Mouse (Mus musculus): ENCODE measurements around the gene Gm48551. TPM values are rescaled to one million over a fixed set of nuclear protein-coding genes. Genes with fewer than 3 reads are reported as not detected.

Gm48551 gene
- polyA plus RNA-seq, 1 experiment from 2014 or later, result 1.9 TPM

- Histone ChIP-seq H3K4me1 (replicated peaks; ENCODE audit: control insufficient read depth, insufficient read depth, low read length) (peaks cover 47% of the 10 kb centered on the region), H3K36me3 (ENCODE audit: control insufficient read depth, insufficient read depth, low read length) (peaks cover 4% of the 10 kb centered on the region; the same call in 1 of the 2 replicates), H3K9ac (ENCODE audit: low read depth, low read length) (no peak overlapping the region), H3K9me3 (ENCODE audit: control insufficient read depth, low read length) (no peaks in the 10 kb centered on the region), H3K27me3 (replicated peaks; ENCODE audit: control insufficient read depth, insufficient read depth, low read length) (peaks cover 31% of the 10 kb centered on the region), H3K4me3 (ENCODE audit: low read depth, low read length) (no peak overlapping the region), H3K4me2 (no peak overlapping the region), H3K27ac (ENCODE audit: low read depth, low read length) (no peak overlapping the region)
- WGBS, result 73% methylated on average over 4 of the region's 4 CpGs
- no peak for ATAC-seq (replicated peaks; ENCODE audit: low FRiP score)
- DNase-seq (ENCODE audit: low spot score), result no peak
Observed at GRCm38 (mm10) chr10:81345162-81345534, 39.1 kb upstream of the Gm48551 start.

- Histone ChIP-seq H3K4me3 (ENCODE audit: low read depth, low read length) (peak overlapping the region; percentile 35), H3K27me3 (replicated peaks; ENCODE audit: control insufficient read depth, insufficient read depth, low read length) (peaks cover 27% of the 10 kb centered on the region), H3K36me3 (ENCODE audit: control insufficient read depth, insufficient read depth, low read length) (peaks cover 4% of the 10 kb centered on the region; the same call in 1 of the 2 replicates), H3K27ac (ENCODE audit: low read depth, low read length) (no peak overlapping the region), H3K4me1 (replicated peaks; ENCODE audit: control insufficient read depth, insufficient read depth, low read length) (peaks cover 43% of the 10 kb centered on the region), H3K9ac (ENCODE audit: low read depth, low read length) (peak overlapping the region; percentile 7), H3K4me2 (peak overlapping the region; percentile 69), H3K9me3 (ENCODE audit: control insufficient read depth, low read length) (no peaks in the 10 kb centered on the region)
- DNase-seq (ENCODE audit: low spot score) (peak; percentile 80), ATAC-seq (replicated peaks; ENCODE audit: low FRiP score) (peak; percentile 8; the same call in 1 of the 2 replicates)
- WGBS, result 9% methylated on average over 55 of the region's 55 CpGs
Observed at GRCm38 (mm10) chr10:81346453-81347067, 37.7 kb upstream of the Gm48551 start.

- WGBS, result 4% methylated on average over 12 of the region's 12 CpGs
- Histone ChIP-seq H3K4me3 (ENCODE audit: low read depth, low read length) (peak overlapping the region; percentile 86), H3K4me2 (peak overlapping the region; percentile 96), H3K36me3 (ENCODE audit: control insufficient read depth, insufficient read depth, low read length) (peaks cover 4% of the 10 kb centered on the region; the same call in 1 of the 2 replicates), H3K27me3 (replicated peaks; ENCODE audit: control insufficient read depth, insufficient read depth, low read length) (peaks cover 2% of the 10 kb centered on the region; the same call in 1 of the 2 replicates), H3K4me1 (replicated peaks; ENCODE audit: control insufficient read depth, insufficient read depth, low read length) (peaks cover 56% of the 10 kb centered on the region), H3K9ac (ENCODE audit: low read depth, low read length) (peak overlapping the region; percentile 84), H3K9me3 (ENCODE audit: control insufficient read depth, low read length) (no peaks in the 10 kb centered on the region), H3K27ac (ENCODE audit: low read depth, low read length) (peak overlapping the region; percentile 87)
- ATAC-seq (replicated peaks; ENCODE audit: low FRiP score), result peak; percentile 53
- DNase-seq (ENCODE audit: low spot score), result no peak
Observed at GRCm38 (mm10) chr10:81349146-81349545, 35.1 kb upstream of the Gm48551 start.

GRCm38 (mm10) chr10:81349961-81350350 lies 34.3 kb upstream of the Gm48551 start:
- under 1% methylated on average over 29 of the region's 29 CpGs for WGBS
- peak overlapping the region; percentile 84 for H3K9ac ChIP-seq (ENCODE audit: low read depth, low read length)
- 0 out of 2 replicates have a peak, but pooled peaks cover 2% of the 10 kb centered on the region for H3K27me3 ChIP-seq (replicated peaks; ENCODE audit: control insufficient read depth, insufficient read depth, low read length)
- DNase-seq (ENCODE audit: low spot score) (no peak), ATAC-seq (replicated peaks; ENCODE audit: low FRiP score) (no peak; the same call in 1 of the 2 replicates)
- peak overlapping the region; percentile 86 for H3K4me3 ChIP-seq (ENCODE audit: low read depth, low read length)
- H3K9me3 ChIP-seq (ENCODE audit: control insufficient read depth, low read length), result no peaks in the 10 kb centered on the region
- peak overlapping the region; percentile 96 for H3K4me2 ChIP-seq
- H3K27ac ChIP-seq (ENCODE audit: low read depth, low read length), result peak overlapping the region; percentile 87
- H3K4me1 ChIP-seq (replicated peaks; ENCODE audit: control insufficient read depth, insufficient read depth, low read length), result peaks cover 63% of the 10 kb centered on the region
- H3K36me3 ChIP-seq (ENCODE audit: control insufficient read depth, insufficient read depth, low read length), result peaks cover 4% of the 10 kb centered on the region; the same call in 1 of the 2 replicates

- ATAC-seq (replicated peaks; ENCODE audit: low FRiP score), result peak; percentile 88
- H3K4me1 ChIP-seq (replicated peaks; ENCODE audit: control insufficient read depth, insufficient read depth, low read length), result peaks cover 67% of the 10 kb centered on the region
- WGBS, result 1% methylated on average over 54 of the region's 54 CpGs
Observed at GRCm38 (mm10) chr10:81350351-81351063, 33.8 kb upstream of the Gm48551 start, which contains the start of gene Hmg20b. Hmg20b (minus strand) TSS chr10:81350480.

GRCm38 (mm10) chr10:81351678-81352291 lies 32.5 kb upstream of the Gm48551 start:
- WGBS, result 10% methylated on average over 9 of the region's 9 CpGs
- peak overlapping the region; percentile 26 for H3K4me3 ChIP-seq (ENCODE audit: low read depth, low read length)

More at GRCm38 (mm10) chr10:81350351-81351063, 33.8 kb upstream of the Gm48551 start, which contains the start of gene Hmg20b:
- Histone ChIP-seq H3K9me3 (ENCODE audit: control insufficient read depth, low read length) (no peaks in the 10 kb centered on the region), H3K36me3 (ENCODE audit: control insufficient read depth, insufficient read depth, low read length) (peaks cover 4% of the 10 kb centered on the region; the same call in 1 of the 2 replicates), H3K4me3 (ENCODE audit: low read depth, low read length) (peak within 1 kb of the TSS; percentile 86), H3K9ac (ENCODE audit: low read depth, low read length) (peak within 1 kb of the TSS; percentile 84), H3K4me2 (peak within 1 kb of the TSS; percentile 96), H3K27ac (ENCODE audit: low read depth, low read length) (peak within 1 kb of the TSS; percentile 87), H3K27me3 (replicated peaks; ENCODE audit: control insufficient read depth, insufficient read depth, low read length) (0 out of 2 replicates have a peak, but pooled peaks cover 2% of the 10 kb centered on the region)
- peak; percentile 98 for DNase-seq (ENCODE audit: low spot score)

GRCm38 (mm10) chr10:81354738-81355477 lies 29.4 kb upstream of the Gm48551 start:
- Histone ChIP-seq H3K27ac (ENCODE audit: low read depth, low read length) (no peak overlapping the region), H3K9ac (ENCODE audit: low read depth, low read length) (peak overlapping the region; percentile 1; the same call in 1 of the 2 replicates), H3K4me2 (no peak overlapping the region), H3K27me3 (replicated peaks; ENCODE audit: control insufficient read depth, insufficient read depth, low read length) (no peaks in the 10 kb centered on the region), H3K4me3 (ENCODE audit: low read depth, low read length) (no peak overlapping the region), H3K36me3 (ENCODE audit: control insufficient read depth, insufficient read depth, low read length) (0 out of 2 replicates have a peak, but pooled peaks cover 1% of the 10 kb centered on the region), H3K9me3 (ENCODE audit: control insufficient read depth, low read length) (no peaks in the 10 kb centered on the region), H3K4me1 (replicated peaks; ENCODE audit: control insufficient read depth, insufficient read depth, low read length) (peaks cover 69% of the 10 kb centered on the region)
- 62% methylated on average over 9 of the region's 9 CpGs for WGBS
- DNase-seq (ENCODE audit: low spot score) (no peak), ATAC-seq (replicated peaks; ENCODE audit: low FRiP score) (no peak)

More at GRCm38 (mm10) chr10:81351678-81352291, 32.5 kb upstream of the Gm48551 start:
- Histone ChIP-seq H3K4me1 (replicated peaks; ENCODE audit: control insufficient read depth, insufficient read depth, low read length) (peaks cover 70% of the 10 kb centered on the region), H3K9ac (ENCODE audit: low read depth, low read length) (peak overlapping the region; percentile 53), H3K36me3 (ENCODE audit: control insufficient read depth, insufficient read depth, low read length) (peaks cover 4% of the 10 kb centered on the region; the same call in 1 of the 2 replicates), H3K27me3 (replicated peaks; ENCODE audit: control insufficient read depth, insufficient read depth, low read length) (no peaks in the 10 kb centered on the region), H3K27ac (ENCODE audit: low read depth, low read length) (peak overlapping the region; percentile 69), H3K9me3 (ENCODE audit: control insufficient read depth, low read length) (no peaks in the 10 kb centered on the region), H3K4me2 (peak overlapping the region; percentile 62)
- DNase-seq (ENCODE audit: low spot score) (no peak), ATAC-seq (replicated peaks; ENCODE audit: low FRiP score) (peak; percentile 32)

- DNase-seq (ENCODE audit: low spot score) (no peak), ATAC-seq (replicated peaks; ENCODE audit: low FRiP score) (no peak)
- no peak overlapping the region for H3K4me3 ChIP-seq (ENCODE audit: low read depth, low read length)
- no peak overlapping the region for H3K4me2 ChIP-seq
- 0 out of 2 replicates have a peak, but pooled peaks cover 4% of the 10 kb centered on the region for H3K36me3 ChIP-seq (ENCODE audit: control insufficient read depth, insufficient read depth, low read length)
- no peak overlapping the region for H3K9ac ChIP-seq (ENCODE audit: low read depth, low read length)
- no peaks in the 10 kb centered on the region for H3K9me3 ChIP-seq (ENCODE audit: control insufficient read depth, low read length)
- 69% methylated on average over 4 of the region's 4 CpGs for WGBS
- H3K4me1 ChIP-seq (replicated peaks; ENCODE audit: control insufficient read depth, insufficient read depth, low read length), result peaks cover 75% of the 10 kb centered on the region
- peak overlapping the region; percentile 16; the same call in 1 of the 2 replicates for H3K27ac ChIP-seq (ENCODE audit: low read depth, low read length)
- no peaks in the 10 kb centered on the region for H3K27me3 ChIP-seq (replicated peaks; ENCODE audit: control insufficient read depth, insufficient read depth, low read length)
Observed at GRCm38 (mm10) chr10:81355533-81355932, 28.7 kb upstream of the Gm48551 start.

Data from liver, embryonic 11.5 days (tissue).